Mouse (Mus musculus) C2C12 (cell line): ENCODE results near the gene Nat8f2.

Source experiments
- CEBPB ChIP-seq: IDR thresholded peaks from one replicate; pipeline ENCODE4 v1.6.1; 2011; ENCODE audit warnings: low read depth, mild to moderate bottlenecking, control low read depth, moderate library complexity
- CTCF ChIP-seq: IDR thresholded peaks from one replicate; pipeline ENCODE4 v1.5.1; 2011; ENCODE audit not compliant: control insufficient read depth, insufficient read depth, insufficient read length
- FOSL1 ChIP-seq: IDR thresholded peaks from one replicate; pipeline ENCODE4 v1.8.0; 2011; ENCODE audit warnings: mild to moderate bottlenecking, low read length; ENCODE audit not compliant: poor library complexity, insufficient read depth, severe bottlenecking
- MAX ChIP-seq: IDR thresholded peaks from one replicate; pipeline ENCODE4 v1.6.1; 2011; ENCODE audit warnings: mild to moderate bottlenecking, control low read depth
- MYOG ChIP-seq: IDR thresholded peaks from one replicate; pipeline ENCODE4 v1.6.1; 2011; ENCODE audit not compliant: control insufficient read depth, insufficient read length; ENCODE audit errors: extremely low read depth
- USF1 ChIP-seq: IDR thresholded peaks from one replicate; pipeline ENCODE4 v1.6.1; 2011; ENCODE audit warnings: low read depth, mild to moderate bottlenecking, control low read depth, moderate library complexity

GRCm38 (mm10) chr6:85822286-85822685 is 46.7 kb downstream of the Nat8f2 start:
- TF ChIP-seq CTCF (no peak), MAX (no peak), USF1 (no peak), MYOG (no peak), CEBPB (no peak), FOSL1 (no peak)
